Mouse (Mus musculus): ENCODE measurements around the gene 4430402I18Rik.
A peak's percentile ranks its signal among the peaks of the same experiment; 100 is the strongest.

The 4430402I18Rik gene

GRCm38 (mm10) chr19:28968178-28968577 is 578 bp upstream of the 4430402I18Rik start:
- no peak for DNase-seq (ENCODE audit: low spot score)

DNA sequence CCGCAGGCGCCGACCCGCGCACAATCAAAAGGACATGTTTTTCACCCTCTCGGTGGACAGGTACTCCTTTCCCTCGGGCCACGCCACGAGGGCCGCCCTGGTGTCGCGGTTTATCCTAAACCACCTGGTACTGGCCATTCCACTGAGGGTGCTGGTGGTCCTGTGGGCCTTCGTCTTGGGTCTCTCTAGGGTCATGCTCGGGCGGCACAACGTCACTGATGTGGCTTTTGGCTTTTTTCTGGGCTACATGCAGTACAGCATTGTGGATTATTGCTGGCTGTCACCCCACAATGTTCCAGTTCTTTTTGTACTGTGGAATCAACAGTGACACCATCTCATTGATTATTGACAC is 3.1 kb downstream of the 4430402I18Rik start:
- DNase-seq (ENCODE audit: low spot score) = no peak

- DNase-seq (ENCODE audit: low spot score) = peak; percentile 53
These were observed 3.6 kb downstream of the 4430402I18Rik start, which contains the start of gene Plpp6 for GRCm38 (mm10) chr19:28963842-28964551. Plpp6 (plus strand) TSS chr19:28963953.

GRCm38 (mm10) chr19:28963513-28963841 is 4.1 kb downstream of the 4430402I18Rik start:
- DNase-seq (ENCODE audit: low spot score) = no peak

GRCm38 (mm10) chr19:28963113-28963512 is 4.5 kb downstream of the 4430402I18Rik start:
- peak; percentile 49 for DNase-seq (ENCODE audit: low spot score)

GRCm38 (mm10) chr19:28951251-28951650 is 16.3 kb downstream of the 4430402I18Rik start:
- DNase-seq (ENCODE audit: low spot score) = no peak

- no peak for DNase-seq (ENCODE audit: low spot score)
These were observed 20.3 kb downstream of the 4430402I18Rik start for GRCm38 (mm10) chr19:28947311-28947710.

GRCm38 (mm10) chr19:28946782-28947181 is 20.8 kb downstream of the 4430402I18Rik start:
- no peak for DNase-seq (ENCODE audit: low spot score)

- DNase-seq (ENCODE audit: low spot score) = no peak
These were observed 26.3 kb downstream of the 4430402I18Rik start for GRCm38 (mm10) chr19:28941271-28941670.

DNA sequence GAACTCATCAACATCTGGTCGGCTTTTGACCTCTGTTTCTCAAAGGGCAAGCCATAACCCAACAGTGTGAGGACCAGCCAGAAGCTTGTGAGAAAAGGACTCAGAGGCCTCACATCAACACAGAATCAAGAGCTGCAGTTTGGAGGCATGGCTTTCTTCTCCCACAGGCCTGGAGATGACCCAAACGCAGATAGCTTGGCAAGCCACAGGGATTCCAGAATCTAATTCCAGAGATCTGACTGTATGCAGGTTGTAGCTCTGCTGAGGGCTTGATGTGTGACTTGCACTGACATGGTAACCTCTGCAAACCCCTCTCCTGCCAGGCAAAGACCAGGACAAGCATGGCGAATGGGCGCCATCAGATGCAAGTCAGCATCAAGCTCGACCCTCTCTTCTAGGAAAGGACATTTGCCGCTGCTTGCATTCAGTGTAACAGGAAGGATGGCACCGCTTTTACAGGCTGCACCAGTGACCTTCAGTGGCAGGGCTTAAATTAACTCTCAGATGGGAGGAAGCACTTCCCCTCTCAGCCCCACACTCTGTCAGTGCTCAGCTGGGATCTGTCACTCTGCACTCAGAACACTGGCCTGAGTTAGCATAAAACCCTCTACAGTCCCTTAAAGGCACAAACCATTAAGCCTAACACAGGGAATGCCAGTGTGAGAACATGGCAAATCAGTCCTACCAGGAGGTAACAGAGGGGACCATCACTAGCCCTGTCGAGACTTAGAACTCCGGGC is 27.3 kb downstream of the 4430402I18Rik start:
- no peak for DNase-seq (ENCODE audit: low spot score)

DNA sequence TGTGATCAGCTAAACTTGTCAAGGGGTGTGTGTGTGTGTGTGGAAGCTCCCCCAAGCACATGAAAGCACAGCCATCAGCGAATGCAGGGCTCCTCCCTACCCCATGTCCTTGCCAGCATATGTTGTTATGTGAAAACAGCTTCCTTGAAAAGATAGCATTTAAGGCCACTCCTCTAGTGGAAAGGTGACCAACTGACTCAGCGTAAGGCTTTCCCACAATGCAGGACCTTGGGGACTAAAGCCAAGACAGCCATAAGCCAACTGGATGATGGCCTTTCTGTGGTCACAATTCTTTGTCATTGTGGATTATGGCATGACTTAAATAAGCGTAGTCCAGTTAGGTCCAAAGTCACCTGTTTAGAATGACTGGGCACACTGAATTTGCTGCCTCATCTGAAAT is 32.7 kb downstream of the 4430402I18Rik start:
- DNase-seq (ENCODE audit: low spot score) = no peak

- DNase-seq (ENCODE audit: low spot score) = no peak
These were observed 38.6 kb downstream of the 4430402I18Rik start for GRCm38 (mm10) chr19:28929034-28929433.

DNA sequence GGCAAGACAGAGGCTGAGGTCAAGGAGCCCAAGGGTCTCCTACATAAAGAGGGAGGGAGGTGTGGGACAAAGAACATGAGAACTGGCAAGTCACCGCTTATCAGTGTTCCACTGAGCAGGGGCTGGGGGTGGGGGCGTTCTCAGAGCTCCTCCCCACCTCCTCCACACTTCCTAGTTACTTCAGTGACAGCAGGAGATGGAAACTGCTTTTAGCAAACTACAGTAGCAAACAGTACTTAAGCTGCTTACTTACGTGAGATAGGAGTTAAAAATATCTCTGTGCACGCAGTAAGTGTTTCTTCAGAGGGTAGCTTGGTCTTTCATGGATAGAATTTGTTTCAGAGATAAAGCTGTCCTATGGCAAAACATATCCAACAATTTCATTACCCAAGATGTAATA is 40.2 kb downstream of the 4430402I18Rik start:
- no peak for DNase-seq (ENCODE audit: low spot score)

DNA sequence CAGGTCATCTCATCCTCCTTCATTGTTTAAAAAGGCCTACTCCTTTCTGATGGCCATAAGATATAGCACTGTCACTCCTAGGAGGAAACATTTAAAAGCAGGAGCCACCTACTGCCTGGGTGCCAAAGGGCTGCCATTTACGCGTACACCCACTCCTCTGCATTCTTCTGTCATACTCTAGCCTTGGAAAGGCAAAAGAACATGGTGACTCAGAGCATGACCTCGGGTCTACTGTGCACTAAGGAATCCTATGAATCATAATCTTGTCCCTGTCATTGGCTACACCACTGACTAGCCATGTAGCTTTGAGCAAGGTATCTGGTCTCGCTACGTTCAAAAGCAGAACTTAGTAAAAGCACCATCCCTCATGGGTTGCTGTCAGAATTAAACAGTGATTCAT is 41.2 kb downstream of the 4430402I18Rik start:
- no peak for DNase-seq (ENCODE audit: low spot score)

DNA sequence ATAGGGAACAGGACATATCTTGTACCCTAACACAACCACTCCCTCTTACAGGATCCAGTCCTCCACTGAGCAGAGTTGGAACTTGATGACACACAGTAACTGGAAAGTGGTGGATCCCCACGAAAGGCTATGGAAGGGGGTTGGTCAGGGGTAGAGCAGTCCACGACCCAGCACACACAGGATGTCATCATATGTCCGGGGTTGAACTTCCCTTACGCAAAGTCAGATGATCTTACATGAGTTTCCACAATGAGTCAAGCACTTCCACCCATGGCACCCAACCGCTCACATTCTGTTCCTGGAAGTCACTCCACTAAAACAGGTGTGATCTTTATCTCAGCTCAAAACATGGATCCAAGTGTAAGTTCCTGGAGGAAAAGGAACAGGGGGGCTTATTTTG is 49.8 kb downstream of the 4430402I18Rik start:
- no peak for DNase-seq (ENCODE audit: low spot score)

DNA sequence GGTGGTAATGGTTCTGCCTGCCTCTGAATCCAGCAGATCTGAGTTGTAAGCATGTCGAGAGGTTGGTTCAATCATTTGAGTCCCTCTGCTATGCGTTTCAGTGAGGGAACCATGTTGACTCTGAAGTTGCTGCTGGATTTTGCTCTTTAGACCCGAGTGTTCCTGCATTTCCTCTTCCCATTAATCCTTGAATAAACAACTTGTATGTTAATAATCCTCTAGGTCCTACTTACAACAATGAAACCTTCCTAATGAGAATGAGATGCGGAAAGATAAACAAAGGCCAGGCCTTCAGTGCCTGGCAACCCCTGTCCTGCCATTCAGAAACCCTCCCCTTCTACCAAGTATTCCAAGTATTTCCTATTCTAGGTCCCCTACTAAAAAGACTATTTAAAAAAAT is 51.1 kb downstream of the 4430402I18Rik start:
- DNase-seq (ENCODE audit: low spot score) = no peak

DNA sequence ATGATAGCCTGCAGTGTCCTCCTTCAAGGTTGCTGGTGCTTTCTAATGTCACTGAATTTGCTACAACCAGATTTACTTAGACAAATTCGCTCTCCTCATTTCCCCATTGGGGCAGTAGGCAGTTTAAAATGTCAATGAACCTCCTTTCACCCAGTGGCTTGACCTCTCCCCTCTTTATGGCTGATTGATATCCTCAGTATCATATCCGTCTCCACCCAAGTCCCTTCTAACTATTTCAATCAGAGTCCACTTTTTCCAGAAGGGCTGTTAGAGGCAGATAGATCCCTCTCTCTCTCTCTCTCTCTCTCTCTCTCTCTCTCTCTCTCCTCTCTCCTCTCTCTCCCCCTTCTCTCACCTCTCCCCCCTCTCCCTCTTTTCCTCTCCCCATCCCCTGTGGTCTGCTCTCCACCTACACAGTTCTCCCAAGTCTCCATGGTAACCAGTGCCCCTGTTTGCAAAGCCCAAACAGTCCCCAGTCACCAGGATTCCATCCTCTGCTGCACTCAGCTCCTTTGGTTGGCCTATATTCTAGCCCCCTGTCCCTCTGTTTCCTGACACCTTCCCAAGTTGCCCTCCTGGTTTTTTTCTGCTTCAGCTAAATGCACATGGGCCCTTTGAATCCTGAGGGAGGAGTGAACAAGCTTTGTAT is 51.9 kb downstream of the 4430402I18Rik start:
- no peak for DNase-seq (ENCODE audit: low spot score)

GRCm38 (mm10) chr19:28914598-28914997 is 53.0 kb downstream of the 4430402I18Rik start:
- DNase-seq (ENCODE audit: low spot score) = no peak

DNA sequence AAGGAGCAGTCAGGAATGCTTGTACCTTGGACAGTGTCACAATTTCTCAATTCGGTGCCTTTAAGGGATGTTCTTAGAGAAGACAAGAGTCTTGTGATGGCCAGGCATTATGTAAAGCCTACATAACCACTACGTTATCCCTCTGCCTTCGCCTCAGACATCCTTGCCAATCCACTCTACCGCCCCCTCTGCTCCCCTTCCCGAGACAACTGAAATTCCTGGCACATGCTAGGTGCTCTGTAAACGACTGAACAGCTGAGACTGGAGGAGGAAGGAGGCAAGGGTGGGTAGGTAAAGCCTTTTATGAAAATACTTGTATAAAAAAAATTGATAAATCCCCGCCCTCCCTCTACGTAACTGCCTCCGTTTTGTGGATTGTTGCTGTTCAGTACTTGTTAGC is 58.9 kb downstream of the 4430402I18Rik start:
- no peak for DNase-seq (ENCODE audit: low spot score)

- DNase-seq (ENCODE audit: low spot score) = no peak
These were observed 59.4 kb downstream of the 4430402I18Rik start for GRCm38 (mm10) chr19:28908186-28908585.

DNA sequence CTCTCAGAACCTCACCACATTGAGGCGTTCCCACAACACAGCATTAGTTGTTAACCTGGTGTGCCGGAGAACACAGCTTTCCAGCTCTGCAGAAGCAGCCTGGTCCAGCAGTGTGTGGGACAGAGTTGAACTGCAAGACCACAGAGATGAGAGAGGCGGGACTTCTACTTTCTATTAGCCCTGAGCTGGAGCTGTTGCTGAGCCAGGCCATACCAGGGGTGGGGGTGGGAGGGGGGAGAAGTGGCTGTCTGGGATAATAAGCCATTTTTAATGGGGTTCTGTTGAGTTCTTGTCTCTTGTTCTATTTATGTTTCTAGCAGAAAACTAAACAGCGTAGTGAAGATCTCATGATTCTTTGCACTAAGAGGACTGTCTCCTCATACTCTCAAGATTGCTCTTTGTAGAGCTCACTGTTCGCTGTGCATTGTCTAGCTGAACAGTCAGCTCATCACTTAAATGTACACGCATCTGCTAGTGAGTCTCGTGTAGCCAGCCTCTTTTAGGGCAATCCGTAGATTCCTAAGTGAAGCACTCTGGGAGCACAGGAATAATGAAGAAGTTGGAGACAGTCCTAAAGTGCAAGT is 64.0 kb downstream of the 4430402I18Rik start:
- DNase-seq (ENCODE audit: low spot score) = no peak

- peak; percentile 49 for DNase-seq (ENCODE audit: low spot score)
These were observed 64.8 kb downstream of the 4430402I18Rik start for GRCm38 (mm10) chr19:28902806-28903205.

GRCm38 (mm10) chr19:28902111-28902510 is 65.5 kb downstream of the 4430402I18Rik start:
- no peak for DNase-seq (ENCODE audit: low spot score)

All from left cerebral cortex, adult 11 months (tissue).